Mouse (Mus musculus): ENCODE data around the gene Dennd6a. TPM values are rescaled to one million over a fixed set of nuclear protein-coding genes. Genes with fewer than 3 reads are reported as not detected.

The Dennd6a gene
- polyA plus RNA-seq, 1 experiment from 2014 or later = 9.9 TPM

DNA sequence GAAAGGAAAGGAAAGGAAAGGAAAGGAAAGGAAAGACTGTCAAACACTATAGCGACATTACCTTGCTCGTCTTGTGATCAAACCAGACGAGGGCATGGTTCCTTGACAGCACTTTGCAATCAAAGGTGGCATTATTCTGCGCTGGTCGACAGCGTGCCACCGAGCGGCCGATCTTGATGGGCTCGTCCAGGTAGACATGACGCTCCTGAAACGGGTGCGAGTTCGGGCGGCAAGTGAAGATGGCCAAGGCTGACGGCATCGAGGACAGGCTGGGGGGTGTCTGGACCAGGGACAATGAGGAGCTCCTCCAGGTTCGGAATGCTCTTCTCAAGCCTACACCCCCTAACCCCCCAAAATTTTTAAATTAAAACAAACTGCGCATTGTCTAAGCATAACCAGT lies 40.4 kb upstream of the Dennd6a start:
- DNase-seq = peak; percentile 32
- H3K4me1 ChIP-seq (ENCODE audit: insufficient read depth) = peaks cover 32% of the 10 kb centered on the region
- no peak for TF ChIP-seq EP300 (IDR thresholded peaks at IDR 0.05; ENCODE audit: low read depth)
- no peak for TF ChIP-seq CTCF (IDR thresholded peaks at IDR 0.05; ENCODE audit: low read depth)

DNA sequence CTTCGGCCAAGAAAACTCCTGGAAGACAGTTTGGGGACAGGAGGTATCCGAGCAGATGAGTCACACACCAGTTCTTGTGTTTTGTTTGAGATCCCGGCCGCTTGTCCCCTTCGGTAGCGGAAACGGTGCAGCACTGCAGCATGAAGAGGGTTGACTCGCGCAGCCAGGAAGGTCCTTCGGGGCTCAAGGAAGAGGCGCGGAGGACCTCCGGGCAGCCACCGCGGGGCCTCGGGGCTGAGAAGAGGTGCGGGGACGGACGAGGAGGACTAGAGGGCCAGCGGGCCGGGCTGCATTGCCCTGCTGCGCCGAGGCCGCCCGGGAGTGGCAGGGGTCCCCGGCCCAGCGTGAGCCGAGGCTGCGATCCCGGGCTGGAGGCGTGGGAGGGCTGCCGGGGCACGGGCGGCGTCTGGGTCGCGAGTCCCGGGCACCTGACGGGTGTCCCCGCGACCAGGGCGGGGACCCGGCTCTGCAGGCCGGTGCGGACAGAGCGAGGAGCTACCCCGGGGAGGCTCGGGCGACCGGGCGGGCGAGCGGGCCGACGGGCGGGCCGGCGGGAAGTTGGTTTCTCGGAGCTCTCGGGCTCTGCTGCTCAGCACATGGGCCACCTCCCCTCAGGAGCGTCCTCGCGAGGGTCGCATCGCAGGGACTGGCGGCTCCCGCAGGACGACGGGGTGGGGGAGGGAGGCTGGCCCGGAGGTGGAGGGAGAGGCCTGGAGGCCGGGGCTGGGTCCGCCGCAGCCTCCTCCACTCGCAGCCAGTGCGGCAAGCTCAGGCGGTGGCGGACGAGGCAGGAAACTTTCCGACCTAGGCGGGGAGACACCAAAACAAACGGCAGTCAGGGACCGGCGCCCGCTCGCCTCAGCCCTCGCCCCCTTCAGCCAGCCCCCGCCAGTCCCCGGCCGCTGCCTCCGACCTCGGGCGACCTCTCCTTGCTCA lies 39.6 kb upstream of the Dennd6a start:
- peak; percentile 73 for DNase-seq

More for the DNA sequence above, 40.4 kb upstream of the Dennd6a start:
- Histone ChIP-seq H3K9ac (replicated peaks) (peak overlapping the region; percentile 94), H3K4me2 (ENCODE audit: low read depth, low read length) (peak overlapping the region; percentile 95), H3K4me3 (ENCODE audit: low read depth, low read length) (peak overlapping the region; percentile 93), H3K27me3 (ENCODE audit: insufficient read depth, low read length) (no peaks in the 10 kb centered on the region), H3K9me3 (ENCODE audit: low read length) (no peaks in the 10 kb centered on the region), H3K36me3 (replicated peaks; ENCODE audit: insufficient read depth, low read length) (peaks cover 5% of the 10 kb centered on the region; the same call in 1 of the 2 replicates), H3K27ac (ENCODE audit: low read depth) (peak overlapping the region; percentile 94)
- 17% methylated on average over 19 of the region's 19 CpGs for WGBS (ENCODE audit: insufficient replicate concordance)
- ATAC-seq = no peak

DNA sequence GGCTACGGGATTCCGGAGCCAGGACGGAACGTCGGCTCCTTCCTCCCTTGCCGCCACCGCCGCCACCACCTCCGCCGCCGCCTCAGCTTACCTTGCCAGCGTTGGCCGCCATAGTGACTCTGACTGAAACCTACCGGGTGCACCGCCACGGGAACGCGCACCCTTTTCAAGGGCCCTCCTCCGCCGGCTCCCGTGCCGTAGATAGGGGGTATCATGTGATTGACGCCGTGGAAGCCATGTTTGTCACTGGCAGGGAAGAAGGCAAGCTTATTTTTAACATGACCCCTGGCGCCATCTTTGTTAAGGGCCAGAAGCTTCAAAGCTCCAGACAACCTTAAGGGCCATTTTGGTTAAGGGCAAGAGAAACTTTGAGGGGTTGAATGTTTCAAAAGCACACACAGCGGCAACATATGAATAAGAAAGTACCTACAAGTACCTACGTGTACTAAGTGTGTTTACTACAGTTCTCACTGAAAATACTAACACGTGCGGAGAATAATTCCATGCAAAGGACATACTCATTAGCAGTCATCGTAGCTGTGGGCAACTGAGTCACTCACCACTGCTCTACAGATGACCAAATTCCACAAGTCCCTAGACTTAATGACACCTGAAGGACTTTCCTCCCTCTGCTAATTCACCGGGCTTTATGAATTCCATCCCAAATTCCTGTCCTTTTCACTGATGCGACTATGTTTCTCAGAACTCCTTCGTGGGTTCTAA lies 38.7 kb upstream of the Dennd6a start, which contains the start of gene Slmap:
Gene Slmap, minus strand, starts transcription at position 175 of the 723 bp plus-strand sequence.
- Histone ChIP-seq H3K4me2 (ENCODE audit: low read depth, low read length) (peak within 1 kb of the TSS; percentile 95), H3K36me3 (replicated peaks; ENCODE audit: insufficient read depth, low read length) (peaks cover 4% of the 10 kb centered on the region; the same call in 1 of the 2 replicates), H3K27me3 (ENCODE audit: insufficient read depth, low read length) (no peaks in the 10 kb centered on the region), H3K9ac (replicated peaks) (peak within 1 kb of the TSS; percentile 94), H3K27ac (ENCODE audit: low read depth) (peak within 1 kb of the TSS; percentile 94), H3K4me3 (ENCODE audit: low read depth, low read length) (peak within 1 kb of the TSS; percentile 93), H3K4me1 (ENCODE audit: insufficient read depth) (peaks cover 25% of the 10 kb centered on the region), H3K9me3 (ENCODE audit: low read length) (no peaks in the 10 kb centered on the region)
- DNase-seq (peak; percentile 99), ATAC-seq (peak; percentile 95)
- TF ChIP-seq CTCF (IDR thresholded peaks at IDR 0.05; ENCODE audit: low read depth) = no peak
- TF ChIP-seq EP300 (IDR thresholded peaks at IDR 0.05; ENCODE audit: low read depth) = peak; percentile 69; the same call in 1 of the 2 replicates
- 12% methylated on average over 32 of the region's 33 CpGs for WGBS (ENCODE audit: insufficient replicate concordance)

More for the DNA sequence above, 39.6 kb upstream of the Dennd6a start:
- peak overlapping the region; percentile 93 for H3K4me3 ChIP-seq (ENCODE audit: low read depth, low read length)
- H3K4me2 ChIP-seq (ENCODE audit: low read depth, low read length) = peak overlapping the region; percentile 95
- peaks cover 5% of the 10 kb centered on the region; the same call in 1 of the 2 replicates for H3K36me3 ChIP-seq (replicated peaks; ENCODE audit: insufficient read depth, low read length)
- TF ChIP-seq CTCF (IDR thresholded peaks at IDR 0.05; ENCODE audit: low read depth) = peak; percentile 7; the same call in 1 of the 2 replicates
- no peak for TF ChIP-seq EP300 (IDR thresholded peaks at IDR 0.05; ENCODE audit: low read depth)
- H3K9me3 ChIP-seq (ENCODE audit: low read length) = no peaks in the 10 kb centered on the region
- H3K27me3 ChIP-seq (ENCODE audit: insufficient read depth, low read length) = no peaks in the 10 kb centered on the region
- peaks cover 31% of the 10 kb centered on the region for H3K4me1 ChIP-seq (ENCODE audit: insufficient read depth)
- whole genome bisulfite sequencing (ENCODE audit: insufficient replicate concordance) = under 1% methylated on average over 75 of the region's 92 CpGs
- ATAC-seq = peak; percentile 69
- H3K9ac ChIP-seq (replicated peaks) = peak overlapping the region; percentile 94
- H3K27ac ChIP-seq (ENCODE audit: low read depth) = peak overlapping the region; percentile 94

DNA sequence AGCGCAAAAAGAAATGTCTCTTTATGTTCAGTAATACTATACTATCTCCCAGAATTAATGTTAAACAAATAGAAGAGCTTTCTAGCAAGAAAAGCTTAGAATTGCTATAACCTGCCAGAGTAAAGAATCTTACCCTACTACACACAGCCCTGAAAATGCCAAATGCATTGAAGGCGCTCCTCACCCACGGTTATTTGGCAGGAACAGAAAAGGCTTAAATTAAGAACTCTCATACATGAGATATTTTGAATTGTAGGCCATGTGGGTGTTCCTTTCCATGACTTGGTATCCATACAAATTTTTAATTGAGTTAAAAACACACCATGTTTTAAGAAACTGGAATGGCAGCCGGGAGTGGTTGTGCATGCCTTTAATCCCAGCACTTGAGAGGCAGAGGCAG lies 34.4 kb upstream of the Dennd6a start:
- Histone ChIP-seq H3K27ac (ENCODE audit: low read depth) (no peak overlapping the region), H3K27me3 (ENCODE audit: insufficient read depth, low read length) (no peaks in the 10 kb centered on the region), H3K36me3 (replicated peaks; ENCODE audit: insufficient read depth, low read length) (no peaks in the 10 kb centered on the region), H3K4me1 (ENCODE audit: insufficient read depth) (0 out of 2 replicates have a peak, but pooled peaks cover 3% of the 10 kb centered on the region), H3K9ac (replicated peaks) (no peak overlapping the region), H3K9me3 (ENCODE audit: low read length) (no peaks in the 10 kb centered on the region), H3K4me2 (ENCODE audit: low read depth, low read length) (no peak overlapping the region), H3K4me3 (ENCODE audit: low read depth, low read length) (no peak overlapping the region)
- TF ChIP-seq CTCF (IDR thresholded peaks at IDR 0.05; ENCODE audit: low read depth) (no peak), EP300 (IDR thresholded peaks at IDR 0.05; ENCODE audit: low read depth) (no peak)
- ATAC-seq (no peak), DNase-seq (no peak)
- 82% methylated on average over 4 of the region's 4 CpGs for WGBS (ENCODE audit: insufficient replicate concordance)

DNA sequence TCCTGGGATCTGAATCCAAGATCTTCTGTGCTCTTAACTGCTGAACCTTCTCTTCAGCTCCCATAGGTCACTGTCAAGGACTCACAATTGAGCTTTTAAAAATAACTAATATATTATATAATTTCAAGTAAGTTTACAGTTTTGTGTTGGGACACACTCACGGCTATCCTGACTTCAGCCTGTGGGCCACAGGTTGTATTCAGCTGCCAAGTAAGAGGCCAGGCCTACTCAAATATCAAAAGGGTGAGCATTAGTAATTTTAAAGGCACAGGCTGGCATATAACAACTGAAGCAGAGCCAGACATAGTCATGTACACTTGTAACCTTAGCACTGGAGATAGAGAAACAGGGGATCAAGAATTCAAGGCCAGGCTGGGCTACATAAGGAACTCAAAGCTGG lies 33.1 kb upstream of the Dennd6a start:
- no peak overlapping the region for H3K4me2 ChIP-seq (ENCODE audit: low read depth, low read length)
- no peak overlapping the region for H3K27ac ChIP-seq (ENCODE audit: low read depth)
- H3K4me3 ChIP-seq (ENCODE audit: low read depth, low read length) = no peak overlapping the region
- TF ChIP-seq CTCF (IDR thresholded peaks at IDR 0.05; ENCODE audit: low read depth) (no peak), EP300 (IDR thresholded peaks at IDR 0.05; ENCODE audit: low read depth) (no peak)
- no peaks in the 10 kb centered on the region for H3K4me1 ChIP-seq (ENCODE audit: insufficient read depth)
- H3K9ac ChIP-seq (replicated peaks) = no peak overlapping the region
- no peaks in the 10 kb centered on the region for H3K27me3 ChIP-seq (ENCODE audit: insufficient read depth, low read length)
- H3K36me3 ChIP-seq (replicated peaks; ENCODE audit: insufficient read depth, low read length) = no peaks in the 10 kb centered on the region
- DNase-seq = no peak
- no peak for ATAC-seq
- 83% methylated on average over 1 of the region's 1 CpGs for WGBS (ENCODE audit: insufficient replicate concordance)
- no peaks in the 10 kb centered on the region for H3K9me3 ChIP-seq (ENCODE audit: low read length)

DNA sequence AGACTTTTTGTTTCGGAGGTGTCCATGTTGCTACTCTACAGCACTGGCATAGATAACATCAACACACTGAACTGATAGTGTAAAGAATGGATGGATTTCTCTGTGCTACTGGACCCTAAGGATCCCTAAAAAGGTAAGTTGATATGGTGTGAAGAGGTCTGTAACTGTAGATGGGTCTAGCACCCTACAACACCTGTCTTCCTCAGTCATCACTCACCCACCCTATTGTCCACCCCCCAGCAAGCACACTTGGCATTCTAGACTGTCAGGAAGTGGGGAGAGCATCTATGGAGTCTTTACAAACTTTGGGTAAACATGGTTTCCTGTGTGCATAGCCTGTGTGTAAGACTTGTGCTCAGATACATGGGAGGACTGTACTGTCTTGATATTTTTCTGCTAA lies 31.5 kb upstream of the Dennd6a start:
- Histone ChIP-seq H3K27me3 (ENCODE audit: insufficient read depth, low read length) (no peaks in the 10 kb centered on the region), H3K27ac (ENCODE audit: low read depth) (no peak overlapping the region), H3K4me3 (ENCODE audit: low read depth, low read length) (no peak overlapping the region), H3K36me3 (replicated peaks; ENCODE audit: insufficient read depth, low read length) (no peaks in the 10 kb centered on the region), H3K4me1 (ENCODE audit: insufficient read depth) (no peaks in the 10 kb centered on the region), H3K9ac (replicated peaks) (no peak overlapping the region), H3K9me3 (ENCODE audit: low read length) (no peaks in the 10 kb centered on the region), H3K4me2 (ENCODE audit: low read depth, low read length) (no peak overlapping the region)
- no peak for DNase-seq
- no peak for ATAC-seq
- TF ChIP-seq CTCF (IDR thresholded peaks at IDR 0.05; ENCODE audit: low read depth) = no peak
- no peak for TF ChIP-seq EP300 (IDR thresholded peaks at IDR 0.05; ENCODE audit: low read depth)
- WGBS (ENCODE audit: insufficient replicate concordance) = 85% methylated on average over 1 of the region's 1 CpGs
